Mouse (Mus musculus) hindbrain, embryonic 14.5 days (tissue): ENCODE results near the gene Neurod1. TPM values are rescaled to one million over a fixed set of nuclear protein-coding genes. Genes with fewer than 3 reads are reported as not detected.
A peak's percentile ranks its signal among the peaks of the same experiment; 100 is the strongest.

Experiments used
- ATAC-seq: fragments of 200-750 bp; cut with Nextera tagmentation; 2 replicates; pipeline ENCODE4 v1.8.0; 2017; ENCODE audit warnings: moderate number of reproducible peaks, mild to moderate bottlenecking, moderate TSS enrichment, moderate library complexity; ENCODE audit not compliant: low FRiP score
- DNase-seq: peaks from one replicate; pipeline ENCODE4 v3.0.0-alpha.2; 2015; ENCODE audit warnings: low spot score
- H3K27ac ChIP-seq: fragments of 300-500 bp; sonication (generic); 2 replicates; pipeline ENCODE4 v1.5.1; 2014; ENCODE audit warnings: mild to moderate bottlenecking, moderate library complexity
- H3K27me3 ChIP-seq: fragments of 300-500 bp; sonication (generic); 2 replicates; pipeline ENCODE4 v1.6.1; 2014; ENCODE audit warnings: mild to moderate bottlenecking, low read length, mixed read lengths; ENCODE audit not compliant: control insufficient read depth, insufficient read depth
- H3K36me3 ChIP-seq: fragments of 300-500 bp; sonication (generic); replicated peaks from 2 replicates; pipeline ENCODE4 v1.6.1; 2014; ENCODE audit not compliant: control insufficient read depth, insufficient read depth
- H3K4me1 ChIP-seq: fragments of 300-500 bp; sonication (generic); replicated peaks from 2 replicates; pipeline ENCODE4 v1.6.1; 2014; ENCODE audit warnings: antibody characterized with exemption, low read length, mixed read lengths; ENCODE audit not compliant: control insufficient read depth, insufficient read depth
- H3K4me2 ChIP-seq: fragments of 300-500 bp; sonication (generic); replicated peaks from 2 replicates; pipeline ENCODE4 v1.6.1; 2014; ENCODE audit warnings: mild to moderate bottlenecking, moderate library complexity
- H3K4me3 ChIP-seq: fragments of 300-500 bp; sonication (generic); replicated peaks from 2 replicates; pipeline ENCODE4 v1.5.1; 2014; ENCODE audit warnings: mild to moderate bottlenecking, low read length
- H3K9ac ChIP-seq: fragments of 300-500 bp; sonication (generic); 2 replicates; pipeline ENCODE4 v1.6.1; 2014
- H3K9me3 ChIP-seq: fragments of 300-500 bp; sonication (generic); 2 replicates; pipeline ENCODE4 v1.6.1; 2016; ENCODE audit warnings: low read length; ENCODE audit not compliant: control insufficient read depth
- WGBS: fragments of 180-500 bp; shearing (Covaris S2); extraction: QIAGEN DNeasy Blood & Tissue Kit; methylation state at CpG from one replicate; pipeline ENCODE4 v1.1.7; 2014; 5-methylcytosine and 5-hydroxymethylcytosine counted together
- polyA plus RNA-seq: library from polyadenylated mRNA; unstranded; fragments of >200 nt; fragmentation: Nextera tagmentation; extraction: Ambion mirVana; gene quantifications from 2 replicates; pipeline ENCODE4 v1.2.1, GENCODE M21; 2014

Neurod1 gene
- polyA plus RNA-seq = 35.4 and 38.0 TPM in 2 replicates

GRCm38 (mm10) chr2:79456575-79457349 is at the start of gene Neurod1, which contains the start of gene Cerkl:
TSS of gene Neurod1 (minus strand) at chr2:79456751.
TSS of gene Cerkl (minus strand) at chr2:79456785.
- H3K36me3 ChIP-seq = no peaks in the 10 kb centered on the region
- H3K4me3 ChIP-seq = peak within 1 kb of the TSS; percentile 42
- no peaks in the 10 kb centered on the region for H3K9me3 ChIP-seq
- peak within 1 kb of the TSS; percentile 65 for H3K9ac ChIP-seq
- peak within 1 kb of the TSS; percentile 79; the same call in 1 of the 2 replicates for H3K27ac ChIP-seq
- under 1% methylated on average over 41 of the region's 42 CpGs for WGBS
- H3K27me3 ChIP-seq = peaks cover 45% of the 10 kb centered on the region
- peak within 1 kb of the TSS; percentile 61 for H3K4me2 ChIP-seq
- DNase-seq = peak; percentile 78
- peak; percentile 88 for ATAC-seq
- H3K4me1 ChIP-seq = peaks cover 20% of the 10 kb centered on the region

- H3K27me3 ChIP-seq = no peaks in the 10 kb centered on the region
- H3K27ac ChIP-seq = no peak overlapping the region
- no peaks in the 10 kb centered on the region for H3K4me1 ChIP-seq
- H3K9ac ChIP-seq = no peak overlapping the region
- H3K9me3 ChIP-seq = no peaks in the 10 kb centered on the region
- ATAC-seq (peak; percentile 84), DNase-seq (peak; percentile 95)
- WGBS = 24% methylated on average over 10 of the region's 10 CpGs
- H3K36me3 ChIP-seq = no peaks in the 10 kb centered on the region
- H3K4me2 ChIP-seq = no peak overlapping the region
- H3K4me3 ChIP-seq = no peak overlapping the region
Measured at GRCm38 (mm10) chr2:79498990-79499755, 42.6 kb upstream of the Neurod1 start.

GRCm38 (mm10) chr2:79485127-79485526 is 28.6 kb upstream of the Neurod1 start:
- WGBS = 55% methylated on average over 3 of the region's 3 CpGs
- H3K36me3 ChIP-seq = no peaks in the 10 kb centered on the region
- no peaks in the 10 kb centered on the region for H3K27me3 ChIP-seq
- H3K27ac ChIP-seq = no peak overlapping the region
- DNase-seq (no peak), ATAC-seq (no peak)
- no peak overlapping the region for H3K9ac ChIP-seq
- no peaks in the 10 kb centered on the region for H3K4me1 ChIP-seq
- no peaks in the 10 kb centered on the region for H3K9me3 ChIP-seq
- no peak overlapping the region for H3K4me2 ChIP-seq
- no peak overlapping the region for H3K4me3 ChIP-seq

GRCm38 (mm10) chr2:79482511-79482910 is 26.0 kb upstream of the Neurod1 start:
- no peak for DNase-seq
- H3K4me1 ChIP-seq = no peaks in the 10 kb centered on the region
- 94% methylated on average over 2 of the region's 2 CpGs for WGBS
- H3K27ac ChIP-seq = no peak overlapping the region
- H3K4me3 ChIP-seq = no peak overlapping the region
- no peaks in the 10 kb centered on the region for H3K9me3 ChIP-seq
- no peaks in the 10 kb centered on the region for H3K27me3 ChIP-seq
- H3K4me2 ChIP-seq = no peak overlapping the region
- no peaks in the 10 kb centered on the region for H3K36me3 ChIP-seq
- no peak overlapping the region for H3K9ac ChIP-seq
- ATAC-seq = no peak

- no peak overlapping the region for H3K4me3 ChIP-seq
- H3K27me3 ChIP-seq = peaks cover 42% of the 10 kb centered on the region
- no peaks in the 10 kb centered on the region for H3K9me3 ChIP-seq
- DNase-seq (no peak), ATAC-seq (no peak)
- H3K9ac ChIP-seq = no peak overlapping the region
- H3K36me3 ChIP-seq = no peaks in the 10 kb centered on the region
- no peak overlapping the region for H3K27ac ChIP-seq
- WGBS = 92% methylated on average over 4 of the region's 4 CpGs
- H3K4me1 ChIP-seq = peaks cover 20% of the 10 kb centered on the region
- H3K4me2 ChIP-seq = no peak overlapping the region
Measured at GRCm38 (mm10) chr2:79462411-79462810, 5.9 kb upstream of the Neurod1 start.

GRCm38 (mm10) chr2:79461861-79462260 is 5.3 kb upstream of the Neurod1 start:
- Histone ChIP-seq H3K9ac (no peak overlapping the region), H3K4me2 (no peak overlapping the region), H3K9me3 (no peaks in the 10 kb centered on the region), H3K27ac (no peak overlapping the region), H3K27me3 (peaks cover 46% of the 10 kb centered on the region), H3K4me3 (no peak overlapping the region), H3K36me3 (no peaks in the 10 kb centered on the region), H3K4me1 (peaks cover 20% of the 10 kb centered on the region)
- DNase-seq (no peak), ATAC-seq (no peak)
- 56% methylated on average over 2 of the region's 2 CpGs for WGBS

GRCm38 (mm10) chr2:79460586-79460985 is 4.0 kb upstream of the Neurod1 start:
- 13% methylated on average over 2 of the region's 2 CpGs for WGBS
- no peak overlapping the region for H3K9ac ChIP-seq
- H3K4me1 ChIP-seq = peaks cover 20% of the 10 kb centered on the region
- no peak overlapping the region for H3K4me3 ChIP-seq
- no peak for DNase-seq
- H3K9me3 ChIP-seq = no peaks in the 10 kb centered on the region
- no peaks in the 10 kb centered on the region for H3K36me3 ChIP-seq
- H3K27ac ChIP-seq = no peak overlapping the region
- no peak for ATAC-seq
- peaks cover 46% of the 10 kb centered on the region for H3K27me3 ChIP-seq
- peak overlapping the region; percentile 45; the same call in 1 of the 2 replicates for H3K4me2 ChIP-seq

GRCm38 (mm10) chr2:79460107-79460506 is 3.6 kb upstream of the Neurod1 start:
- H3K27ac ChIP-seq = peak overlapping the region; percentile 48; the same call in 1 of the 2 replicates
- DNase-seq = no peak
- no peak overlapping the region; the same call in 1 of the 2 replicates for H3K4me3 ChIP-seq
- no peak for ATAC-seq
- 6% methylated on average over 14 of the region's 14 CpGs for WGBS
- H3K27me3 ChIP-seq = peaks cover 47% of the 10 kb centered on the region
- H3K4me1 ChIP-seq = peaks cover 20% of the 10 kb centered on the region
- H3K9me3 ChIP-seq = no peaks in the 10 kb centered on the region
- H3K9ac ChIP-seq = peak overlapping the region; percentile 49; the same call in 1 of the 2 replicates
- H3K36me3 ChIP-seq = no peaks in the 10 kb centered on the region
- H3K4me2 ChIP-seq = peak overlapping the region; percentile 45
